Mouse (Mus musculus): ENCODE measurements around the gene Fbln2.

Gene Fbln2

GRCm38 (mm10) chr6:91281206-91281605 is 69.0 kb downstream of the Fbln2 start:
- peak; percentile 94 for DNase-seq (ENCODE audit: low read depth)

- no peak for DNase-seq (ENCODE audit: low read depth)
Measured at GRCm38 (mm10) chr6:91281747-91282146, 69.5 kb downstream of the Fbln2 start.

GRCm38 (mm10) chr6:91283031-91283430 is 70.8 kb downstream of the Fbln2 start:
- no peak for DNase-seq (ENCODE audit: low read depth)

GRCm38 (mm10) chr6:91284521-91285449 is 72.5 kb downstream of the Fbln2 start:
- DNase-seq (ENCODE audit: low read depth) = no peak

GRCm38 (mm10) chr6:91285450-91285790 is 73.2 kb downstream of the Fbln2 start:
- DNase-seq (ENCODE audit: low read depth) = peak; percentile 76

GRCm38 (mm10) chr6:91285814-91286545 is 73.7 kb downstream of the Fbln2 start:
- DNase-seq (ENCODE audit: low read depth) = peak; percentile 28

GRCm38 (mm10) chr6:91286624-91287023 is 74.4 kb downstream of the Fbln2 start:
- peak; percentile 93 for DNase-seq (ENCODE audit: low read depth)

- DNase-seq (ENCODE audit: low read depth) = no peak
Measured at GRCm38 (mm10) chr6:91287148-91287547, 74.9 kb downstream of the Fbln2 start.

- DNase-seq (ENCODE audit: low read depth) = no peak
Measured at GRCm38 (mm10) chr6:91287636-91288035, 75.4 kb downstream of the Fbln2 start.

- no peak for DNase-seq (ENCODE audit: low read depth)
Measured at GRCm38 (mm10) chr6:91288251-91288785, 76.1 kb downstream of the Fbln2 start.

- no peak for DNase-seq (ENCODE audit: low read depth)
Measured at GRCm38 (mm10) chr6:91288961-91289360, 76.7 kb downstream of the Fbln2 start.

GRCm38 (mm10) chr6:91290937-91291336 is 78.7 kb downstream of the Fbln2 start:
- DNase-seq (ENCODE audit: low read depth) = no peak

- no peak for DNase-seq (ENCODE audit: low read depth)
Measured at GRCm38 (mm10) chr6:91295431-91295830, 83.2 kb downstream of the Fbln2 start.

GRCm38 (mm10) chr6:91298828-91299227 is 86.6 kb downstream of the Fbln2 start:
- DNase-seq (ENCODE audit: low read depth) = no peak

- DNase-seq (ENCODE audit: low read depth) = no peak
Measured at GRCm38 (mm10) chr6:91300079-91300478, 87.8 kb downstream of the Fbln2 start.

- no peak for DNase-seq (ENCODE audit: low read depth)
Measured at GRCm38 (mm10) chr6:91301839-91302238, 89.6 kb downstream of the Fbln2 start.

GRCm38 (mm10) chr6:91302337-91302736 is 90.1 kb downstream of the Fbln2 start:
- no peak for DNase-seq (ENCODE audit: low read depth)

GRCm38 (mm10) chr6:91304172-91304571 is 91.9 kb downstream of the Fbln2 start:
- no peak for DNase-seq (ENCODE audit: low read depth)

GRCm38 (mm10) chr6:91307972-91308371 is 95.7 kb downstream of the Fbln2 start:
- DNase-seq (ENCODE audit: low read depth) = no peak

- no peak for DNase-seq (ENCODE audit: low read depth)
Measured at GRCm38 (mm10) chr6:91311204-91311603, 98.9 kb downstream of the Fbln2 start.

- no peak for DNase-seq (ENCODE audit: low read depth)
Measured at GRCm38 (mm10) chr6:91312491-91312890, 100.2 kb downstream of the Fbln2 start.
